Mouse (Mus musculus): ENCODE results near the gene Ddah1. TPM values are rescaled to one million over a fixed set of nuclear protein-coding genes. Genes with fewer than 3 reads are reported as not detected.
"Not testable (repeated sequence)": the region's sequence is repeated elsewhere in the genome, so short reads cannot be mapped to it uniquely, and the experiment has no call there.

Gene Ddah1
- total and polyA plus RNA-seq, 3 experiments: 4.5 to 5.9 (median 5.4) TPM

- Histone ChIP-seq H3K9ac (ENCODE audit: low read depth, low read length) (peak overlapping the region; percentile 35; the same call in 1 of the 2 replicates), H3K27me3 (ENCODE audit: control insufficient read depth, insufficient read depth, low read length) (no peaks in the 10 kb centered on the region), H3K4me3 (no peak overlapping the region), H3K27ac (peak overlapping the region; percentile 30; the same call in 1 of the 2 replicates), H3K4me1 (ENCODE audit: control insufficient read depth, insufficient read depth, low read length) (peaks cover 3% of the 10 kb centered on the region; the same call in 1 of the 2 replicates), H3K79me2 (replicated peaks; ENCODE audit: control insufficient read depth, insufficient read depth, low read length) (no peaks in the 10 kb centered on the region), H3K36me3 (ENCODE audit: control insufficient read depth, insufficient read depth, low read length) (no peaks in the 10 kb centered on the region)
- TF ChIP-seq POLR2A (IDR thresholded peaks at IDR 0.05; ENCODE audit: insufficient read depth, low read depth, low read length) (no peak), CTCF (IDR thresholded peaks at IDR 0.05) (peak; percentile 85), EP300 (IDR thresholded peaks at IDR 0.05; ENCODE audit: insufficient read depth, low read depth, low read length) (0 out of 2 replicates have a peak, but pooled peaks have one; percentile 31)
- 43% methylated on average over 22 of the region's 22 CpGs for WGBS
- DNase-seq: peak; percentile 52 to 80
- intact Hi-C loops (cut with DNase I): loop anchor here (1.0 to 10.0 kb wide), 6 partner anchors 47 to 543 kb away; partner anchors contain the start of genes Ccn1 and Ddah1
These were observed 146.6 kb downstream of the Ddah1 start for GRCm38 (mm10) chr3:145904850-145905776.

GRCm38 (mm10) chr3:145906582-145906981, 148.1 kb downstream of the Ddah1 start:
- H3K4me1 ChIP-seq (ENCODE audit: control insufficient read depth, insufficient read depth, low read length): 0 out of 2 replicates have a peak, but pooled peaks cover 1% of the 10 kb centered on the region
- no peak for DNase-seq
- TF ChIP-seq EP300 (IDR thresholded peaks at IDR 0.05; ENCODE audit: insufficient read depth, low read depth, low read length) (no peak), CTCF (IDR thresholded peaks at IDR 0.05) (no peak), POLR2A (IDR thresholded peaks at IDR 0.05; ENCODE audit: insufficient read depth, low read depth, low read length) (no peak)

GRCm38 (mm10) chr3:145912512-145912911, 154.0 kb downstream of the Ddah1 start:
- H3K36me3 ChIP-seq (ENCODE audit: control insufficient read depth, insufficient read depth, low read length): no peaks in the 10 kb centered on the region
- H3K4me1 ChIP-seq (ENCODE audit: control insufficient read depth, insufficient read depth, low read length): no peaks in the 10 kb centered on the region
- no peak overlapping the region for H3K27ac ChIP-seq
- TF ChIP-seq POLR2A (IDR thresholded peaks at IDR 0.05; ENCODE audit: insufficient read depth, low read depth, low read length) (no peak), EP300 (IDR thresholded peaks at IDR 0.05; ENCODE audit: insufficient read depth, low read depth, low read length) (no peak), CTCF (IDR thresholded peaks at IDR 0.05) (no peak)
- no peak overlapping the region for H3K4me3 ChIP-seq
- intact Hi-C loops (cut with DNase I): no loop called here
- H3K27me3 ChIP-seq (ENCODE audit: control insufficient read depth, insufficient read depth, low read length): no peaks in the 10 kb centered on the region
- no peak overlapping the region for H3K9ac ChIP-seq (ENCODE audit: low read depth, low read length)
- no peak for DNase-seq
- 94% methylated on average over 7 of the region's 7 CpGs for WGBS
- H3K79me2 ChIP-seq (replicated peaks; ENCODE audit: control insufficient read depth, insufficient read depth, low read length): no peaks in the 10 kb centered on the region

More at GRCm38 (mm10) chr3:145906582-145906981, 148.1 kb downstream of the Ddah1 start:
- H3K9ac ChIP-seq (ENCODE audit: low read depth, low read length): no peak overlapping the region
- H3K36me3 ChIP-seq (ENCODE audit: control insufficient read depth, insufficient read depth, low read length): no peaks in the 10 kb centered on the region
- H3K4me3 ChIP-seq: no peak overlapping the region
- 96% methylated on average over 9 of the region's 9 CpGs for WGBS
- intact Hi-C loops (cut with DNase I): loop anchor here (5.0 to 10.0 kb wide), 3 partner anchors 152 to 544 kb away; partner anchors contain the start of gene Ddah1
- H3K27me3 ChIP-seq (ENCODE audit: control insufficient read depth, insufficient read depth, low read length): no peaks in the 10 kb centered on the region
- H3K79me2 ChIP-seq (replicated peaks; ENCODE audit: control insufficient read depth, insufficient read depth, low read length): no peaks in the 10 kb centered on the region
- no peak overlapping the region for H3K27ac ChIP-seq

- 42% methylated on average over 6 of the region's 6 CpGs for whole genome bisulfite sequencing
These were observed 154.8 kb downstream of the Ddah1 start for GRCm38 (mm10) chr3:145913263-145913662.

GRCm38 (mm10) chr3:145913942-145914341, 155.5 kb downstream of the Ddah1 start:
- H3K4me3 ChIP-seq; H3K27me3 ChIP-seq (ENCODE audit: control insufficient read depth, insufficient read depth, low read length); H3K27ac ChIP-seq; DNase-seq; H3K9ac ChIP-seq (ENCODE audit: low read depth, low read length); H3K4me1 ChIP-seq (ENCODE audit: control insufficient read depth, insufficient read depth, low read length); H3K79me2 ChIP-seq (replicated peaks; ENCODE audit: control insufficient read depth, insufficient read depth, low read length); H3K36me3 ChIP-seq (ENCODE audit: control insufficient read depth, insufficient read depth, low read length); intact Hi-C loops (cut with DNase I): not testable (repeated sequence)
- 82% methylated on average over 7 of the region's 7 CpGs for WGBS

More at GRCm38 (mm10) chr3:145913263-145913662, 154.8 kb downstream of the Ddah1 start:
- Histone ChIP-seq H3K4me3 (no peak overlapping the region), H3K27ac (no peak overlapping the region), H3K79me2 (replicated peaks; ENCODE audit: control insufficient read depth, insufficient read depth, low read length) (no peaks in the 10 kb centered on the region), H3K27me3 (ENCODE audit: control insufficient read depth, insufficient read depth, low read length) (no peaks in the 10 kb centered on the region), H3K9ac (ENCODE audit: low read depth, low read length) (no peak overlapping the region), H3K36me3 (ENCODE audit: control insufficient read depth, insufficient read depth, low read length) (no peaks in the 10 kb centered on the region), H3K4me1 (ENCODE audit: control insufficient read depth, insufficient read depth, low read length) (no peaks in the 10 kb centered on the region)
- no peak for DNase-seq
- intact Hi-C loops (cut with DNase I): no loop called here
- no peak for TF ChIP-seq EP300 (IDR thresholded peaks at IDR 0.05; ENCODE audit: insufficient read depth, low read depth, low read length)
- no peak for TF ChIP-seq CTCF (IDR thresholded peaks at IDR 0.05)
- no peak for TF ChIP-seq POLR2A (IDR thresholded peaks at IDR 0.05; ENCODE audit: insufficient read depth, low read depth, low read length)

GRCm38 (mm10) chr3:145916374-145916773, 157.9 kb downstream of the Ddah1 start:
- TF ChIP-seq EP300 (IDR thresholded peaks at IDR 0.05; ENCODE audit: insufficient read depth, low read depth, low read length) (no peak), CTCF (IDR thresholded peaks at IDR 0.05) (no peak), POLR2A (IDR thresholded peaks at IDR 0.05; ENCODE audit: insufficient read depth, low read depth, low read length) (no peak)
- H3K79me2 ChIP-seq (replicated peaks; ENCODE audit: control insufficient read depth, insufficient read depth, low read length): no peaks in the 10 kb centered on the region
- no peaks in the 10 kb centered on the region for H3K36me3 ChIP-seq (ENCODE audit: control insufficient read depth, insufficient read depth, low read length)
- no peak overlapping the region for H3K27ac ChIP-seq
- WGBS: 86% methylated on average over 5 of the region's 5 CpGs
- no peaks in the 10 kb centered on the region for H3K4me1 ChIP-seq (ENCODE audit: control insufficient read depth, insufficient read depth, low read length)
- intact Hi-C loops (cut with DNase I): no loop called here
- no peaks in the 10 kb centered on the region for H3K27me3 ChIP-seq (ENCODE audit: control insufficient read depth, insufficient read depth, low read length)
- no peak for DNase-seq
- H3K9ac ChIP-seq (ENCODE audit: low read depth, low read length): no peak overlapping the region
- no peak overlapping the region for H3K4me3 ChIP-seq
